Mouse (Mus musculus): ENCODE results near the gene Hoxa1. TPM values are rescaled to one million over a fixed set of nuclear protein-coding genes. Genes with fewer than 3 reads are reported as not detected.

The Hoxa1 gene
- total and polyA plus RNA-seq, 3 experiments: 1.9 to 3.7 (median 3.2) TPM

- Histone ChIP-seq H3K9me3 (replicated peaks; ENCODE audit: low read length) (peaks cover 6% of the 10 kb centered on the region), H3K4me3 (replicated peaks in 1 of 3; ENCODE audit: low read depth in 2 of 3, low read length in 2 of 3, poor library complexity in 1 of 3) (no peak overlapping the region), H3K27ac (ENCODE audit: insufficient read depth, low read depth) (no peak overlapping the region), H3K9ac (ENCODE audit: insufficient read depth, low read depth) (no peak overlapping the region), H3K36me3 (replicated peaks in 1 of 2; ENCODE audit: control insufficient read depth in 1 of 2, insufficient read depth in 1 of 2, low read length in 1 of 2) (no peaks in the 10 kb centered on the region), H3K4me2 (ENCODE audit: insufficient read depth, low read depth, poor library complexity, severe bottlenecking) (no peak overlapping the region), H3K27me3 (replicated peaks) (no peaks in the 10 kb centered on the region), H3K4me1 (ENCODE audit: control insufficient read depth in 1 of 2, insufficient read depth in 2 of 2) (no peaks in the 10 kb centered on the region), H3K79me2 (replicated peaks; ENCODE audit: control insufficient read depth, extremely low read depth, insufficient read depth, poor library complexity, severe bottlenecking) (no peaks in the 10 kb centered on the region)
- in situ Hi-C loops (cut with MboI; ENCODE audit: low pct_ligation_motif_present, low pct_unique_long_range_greater_than_20kb, low sequenced_read_pairs): no loop called here
- dilution Hi-C loops (cut with MboI; ENCODE audit: extremely low pct_ligation_motif_present, extremely low pct_unique_long_range_greater_than_20kb, low sequenced_read_pairs): no loop called here
- no peak for DNase-seq (ENCODE audit: extremely low read depth)
- TF ChIP-seq IRF4 (IDR thresholded peaks at IDR 0.05; ENCODE audit: low read depth, low read length): no peak
- TF ChIP-seq ELF1 (IDR thresholded peaks at IDR 0.05; ENCODE audit: low read depth, low read length): no peak
- TF ChIP-seq JUND (conservative IDR thresholded peaks at IDR 0.05; ENCODE audit: low read depth, low read length): no peak
- no peak for TF ChIP-seq JUN (IDR thresholded peaks at IDR 0.05; ENCODE audit: insufficient read depth, low read depth, low read length)
- no peak for TF ChIP-seq GABPA (IDR thresholded peaks at IDR 0.05; ENCODE audit: insufficient replicate concordance, low read depth, low read length)
- TF ChIP-seq PAX5 (IDR thresholded peaks at IDR 0.05; ENCODE audit: low read length): no peak
- TF ChIP-seq ZNF384 (IDR thresholded peaks at IDR 0.05; ENCODE audit: low read depth, low read length): no peak
- TF ChIP-seq USF1 (IDR thresholded peaks at IDR 0.05; ENCODE audit: low read depth, low read length): no peak
- no peak for TF ChIP-seq NRF1 (IDR thresholded peaks at IDR 0.05; ENCODE audit: low read depth, low read length)
- TF ChIP-seq UBTF (IDR thresholded peaks at IDR 0.05; ENCODE audit: low read depth, low read length): no peak
- no peak for TF ChIP-seq SMC3 (IDR thresholded peaks at IDR 0.05; ENCODE audit: low read depth, low read length)
- no peak for TF ChIP-seq SIN3A (IDR thresholded peaks at IDR 0.05; ENCODE audit: low read length)
- no peak for TF ChIP-seq MAFK (IDR thresholded peaks at IDR 0.05; ENCODE audit: insufficient replicate concordance, low read length)
- TF ChIP-seq POLR2A (IDR thresholded peaks at IDR 0.05; ENCODE audit: low read depth, low read length): no peak
- TF ChIP-seq ETS1 (conservative IDR thresholded peaks at IDR 0.05; ENCODE audit: low read depth, low read length): no peak
- TF ChIP-seq MAX (IDR thresholded peaks at IDR 0.05; ENCODE audit: low read length): no peak
- no peak for TF ChIP-seq ZMIZ1 (IDR thresholded peaks at IDR 0.05; ENCODE audit: low read depth, low read length)
- TF ChIP-seq MAZ (IDR thresholded peaks at IDR 0.05; ENCODE audit: low read depth, low read length): no peak
Observed at GRCm38 (mm10) chr6:52123673-52124072, 34.4 kb downstream of the Hoxa1 start.

GRCm38 (mm10) chr6:52121173-52121572 is 36.9 kb downstream of the Hoxa1 start:
- Histone ChIP-seq H3K4me1 (ENCODE audit: control insufficient read depth in 1 of 2, insufficient read depth in 2 of 2) (peaks cover 8 to 10% of the 10 kb centered on the region in 2 experiments), H3K9ac (ENCODE audit: insufficient read depth, low read depth) (no peak overlapping the region), H3K4me2 (ENCODE audit: insufficient read depth, low read depth, poor library complexity, severe bottlenecking) (no peak overlapping the region), H3K9me3 (replicated peaks; ENCODE audit: low read length) (no peaks in the 10 kb centered on the region), H3K79me2 (replicated peaks; ENCODE audit: control insufficient read depth, extremely low read depth, insufficient read depth, poor library complexity, severe bottlenecking) (no peaks in the 10 kb centered on the region), H3K4me3 (replicated peaks in 1 of 3; ENCODE audit: low read depth in 2 of 3, low read length in 2 of 3, poor library complexity in 1 of 3) (no peak overlapping the region), H3K27ac (ENCODE audit: insufficient read depth, low read depth) (no peak overlapping the region), H3K36me3 (replicated peaks in 1 of 2; ENCODE audit: control insufficient read depth in 1 of 2, insufficient read depth in 1 of 2, low read length in 1 of 2) (no peaks in the 10 kb centered on the region), H3K27me3 (replicated peaks) (no peaks in the 10 kb centered on the region)
- dilution Hi-C loops (cut with MboI; ENCODE audit: extremely low pct_ligation_motif_present, extremely low pct_unique_long_range_greater_than_20kb, low sequenced_read_pairs) (no loop called here), in situ Hi-C loops (cut with MboI; ENCODE audit: low pct_ligation_motif_present, low pct_unique_long_range_greater_than_20kb, low sequenced_read_pairs) (no loop called here)
- DNase-seq (ENCODE audit: extremely low read depth): no peak
- TF ChIP-seq MAX (IDR thresholded peaks at IDR 0.05; ENCODE audit: low read length) (no peak), CTCF (conservative IDR thresholded peaks at IDR 0.05 in 1 of 2, IDR thresholded peaks at IDR 0.05 in 1 of 2; ENCODE audit: low read depth in 2 of 2, low read length in 2 of 2) (no peak), CHD1 (IDR thresholded peaks at IDR 0.05; ENCODE audit: low read depth, low read length) (no peak), CHD2 (IDR thresholded peaks at IDR 0.05; ENCODE audit: low read length) (no peak), TBP (conservative IDR thresholded peaks at IDR 0.05; ENCODE audit: low read depth, low read length) (no peak), ETS1 (conservative IDR thresholded peaks at IDR 0.05; ENCODE audit: low read depth, low read length) (no peak), SIN3A (IDR thresholded peaks at IDR 0.05; ENCODE audit: low read length) (no peak), RCOR1 (conservative IDR thresholded peaks at IDR 0.05; ENCODE audit: low read depth, low read length) (no peak), EP300 (IDR thresholded peaks at IDR 0.05; ENCODE audit: low read length) (no peak), HCFC1 (IDR thresholded peaks at IDR 0.05; ENCODE audit: low read depth, low read length) (no peak), NELFE (IDR thresholded peaks at IDR 0.05; ENCODE audit: low read depth, low read length) (no peak), ELF1 (IDR thresholded peaks at IDR 0.05; ENCODE audit: low read depth, low read length) (no peak), RAD21 (IDR thresholded peaks at IDR 0.05; ENCODE audit: low read depth, low read length) (no peak), USF2 (conservative IDR thresholded peaks at IDR 0.05; ENCODE audit: low read depth, low read length) (no peak), PAX5 (IDR thresholded peaks at IDR 0.05; ENCODE audit: low read length) (no peak), E2F4 (IDR thresholded peaks at IDR 0.05; ENCODE audit: insufficient replicate concordance, low read depth, low read length) (no peak), USF1 (IDR thresholded peaks at IDR 0.05; ENCODE audit: low read depth, low read length) (no peak), MAFK (IDR thresholded peaks at IDR 0.05; ENCODE audit: insufficient replicate concordance, low read length) (no peak)
